Mouse (Mus musculus) midbrain, embryonic 14.5 days (tissue): ENCODE measurements around the gene Thada. TPM values are rescaled to one million over a fixed set of nuclear protein-coding genes. Genes with fewer than 3 reads are reported as not detected.

Experiments
- ATAC-seq: fragments of 200-750 bp; cut with Nextera tagmentation; 2 replicates; pipeline ENCODE4 v1.8.0; 2017; ENCODE audit warnings: moderate number of reproducible peaks, moderate library complexity; ENCODE audit not compliant: low FRiP score, low TSS enrichment
- DNase-seq: peaks from one replicate; pipeline ENCODE4 v3.0.0-alpha.2; 2015
- H3K27ac ChIP-seq: fragments of 300-500 bp; sonication (generic); replicated peaks from 2 replicates; pipeline ENCODE4 v1.5.1; 2014; ENCODE audit warnings: mild to moderate bottlenecking, low read depth, low read length, moderate library complexity
- H3K27me3 ChIP-seq: fragments of 300-500 bp; sonication (generic); 2 replicates; pipeline ENCODE4 v1.6.1; 2014; ENCODE audit warnings: low read length, control low read depth, mixed read lengths; ENCODE audit not compliant: control insufficient read depth, insufficient read depth
- H3K36me3 ChIP-seq: fragments of 300-500 bp; sonication (generic); 2 replicates; pipeline ENCODE4 v1.6.1; 2014; ENCODE audit warnings: low read length, control low read depth; ENCODE audit not compliant: control insufficient read depth, insufficient read depth
- H3K4me1 ChIP-seq: fragments of 300-500 bp; sonication (generic); 2 replicates; pipeline ENCODE4 v1.6.1; 2014; ENCODE audit warnings: mild to moderate bottlenecking, antibody characterized with exemption, low read length, control low read depth; ENCODE audit not compliant: control insufficient read depth, insufficient read depth
- H3K4me2 ChIP-seq: fragments of 300-500 bp; sonication (generic); 2 replicates; pipeline ENCODE4 v1.6.1; 2014; ENCODE audit warnings: mild to moderate bottlenecking, low read length, moderate library complexity
- H3K4me3 ChIP-seq: fragments of 300-500 bp; sonication (generic); replicated peaks from 2 replicates; pipeline ENCODE4 v1.5.1; 2014; ENCODE audit warnings: low read depth, low read length
- H3K9ac ChIP-seq: fragments of 300-500 bp; sonication (generic); replicated peaks from 2 replicates; pipeline ENCODE4 v1.6.1; 2014; ENCODE audit warnings: mild to moderate bottlenecking, low read length, moderate library complexity
- H3K9me3 ChIP-seq: fragments of 300-500 bp; sonication (generic); 2 replicates; pipeline ENCODE4 v1.6.1; 2016; ENCODE audit warnings: low read length, control low read depth, mixed read lengths; ENCODE audit not compliant: control insufficient read depth
- WGBS: fragments of 180-500 bp; shearing (Covaris S2); extraction: QIAGEN DNeasy Blood & Tissue Kit; methylation state at CpG from one replicate; pipeline ENCODE4 v1.1.7; 2014; 5-methylcytosine and 5-hydroxymethylcytosine counted together
- polyA plus RNA-seq: library from polyadenylated mRNA; unstranded; fragments of >200 nt; fragmentation: Nextera tagmentation; extraction: Ambion mirVana; gene quantifications from 2 replicates; pipeline ENCODE4 v1.2.1, GENCODE M21; 2014

Thada gene
- polyA plus RNA-seq, 1 experiment from 2014 or later = 9.5 TPM

DNA sequence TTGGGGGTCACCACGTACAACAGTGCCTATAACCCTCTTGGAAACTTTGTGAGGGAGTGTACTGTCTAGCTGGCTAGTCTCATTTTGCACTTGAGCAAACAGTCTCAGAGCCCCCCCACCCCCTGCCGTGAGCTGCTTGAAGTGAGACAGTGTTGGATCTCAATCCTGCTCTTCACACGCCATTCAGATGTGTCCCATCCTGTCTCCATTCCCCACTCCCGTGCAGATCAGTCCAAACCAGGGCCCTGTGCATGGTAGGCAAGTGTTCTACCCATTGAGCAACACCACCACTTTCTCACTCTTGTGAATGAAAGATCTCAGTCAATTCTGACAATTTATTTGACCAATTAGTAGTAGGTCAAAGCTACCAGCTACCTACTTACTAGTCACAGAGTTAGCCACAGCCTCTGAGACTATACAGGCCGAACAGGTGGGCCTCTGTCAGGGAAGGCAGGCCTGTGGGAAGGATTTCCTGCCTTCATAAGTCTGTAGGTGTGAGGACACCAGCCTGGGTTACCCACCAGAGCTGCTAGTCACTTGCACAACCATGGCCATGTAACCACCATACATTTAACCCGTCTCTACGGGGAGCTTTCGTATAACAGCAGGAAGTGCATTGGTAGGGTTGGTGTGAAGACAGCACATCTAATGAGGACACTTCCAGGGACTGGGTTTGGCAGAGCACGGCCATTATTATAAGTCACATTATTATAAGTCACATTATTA, 299.7 kb downstream of the Thada start:
- no peaks in the 10 kb centered on the region for H3K27me3 ChIP-seq
- 89% methylated on average over 9 of the region's 9 CpGs for WGBS
- H3K36me3 ChIP-seq = no peaks in the 10 kb centered on the region
- H3K4me1 ChIP-seq = no peaks in the 10 kb centered on the region
- ATAC-seq (no peak), DNase-seq (no peak)
- H3K4me2 ChIP-seq = no peak overlapping the region
- H3K27ac ChIP-seq = no peak overlapping the region
- no peaks in the 10 kb centered on the region for H3K9me3 ChIP-seq
- no peak overlapping the region for H3K4me3 ChIP-seq
- no peak overlapping the region for H3K9ac ChIP-seq

- Histone ChIP-seq H3K4me2 (no peak overlapping the region), H3K9me3 (no peaks in the 10 kb centered on the region), H3K4me1 (no peaks in the 10 kb centered on the region), H3K27me3 (no peaks in the 10 kb centered on the region), H3K36me3 (no peaks in the 10 kb centered on the region), H3K9ac (no peak overlapping the region), H3K27ac (no peak overlapping the region), H3K4me3 (no peak overlapping the region)
- WGBS = 80% methylated on average over 3 of the region's 3 CpGs
- ATAC-seq (no peak), DNase-seq (no peak)
Measured at GRCm38 (mm10) chr17:84165735-84166134, 300.3 kb downstream of the Thada start.

- Histone ChIP-seq H3K27ac (no peak overlapping the region), H3K4me1 (no peaks in the 10 kb centered on the region), H3K9me3 (no peaks in the 10 kb centered on the region), H3K9ac (no peak overlapping the region), H3K4me2 (no peak overlapping the region), H3K27me3 (no peaks in the 10 kb centered on the region), H3K36me3 (no peaks in the 10 kb centered on the region), H3K4me3 (no peak overlapping the region)
- ATAC-seq = no peak
- DNase-seq = no peak
- WGBS = 82% methylated on average over 8 of the region's 8 CpGs
Measured at GRCm38 (mm10) chr17:84164146-84164545, 301.9 kb downstream of the Thada start.

DNA sequence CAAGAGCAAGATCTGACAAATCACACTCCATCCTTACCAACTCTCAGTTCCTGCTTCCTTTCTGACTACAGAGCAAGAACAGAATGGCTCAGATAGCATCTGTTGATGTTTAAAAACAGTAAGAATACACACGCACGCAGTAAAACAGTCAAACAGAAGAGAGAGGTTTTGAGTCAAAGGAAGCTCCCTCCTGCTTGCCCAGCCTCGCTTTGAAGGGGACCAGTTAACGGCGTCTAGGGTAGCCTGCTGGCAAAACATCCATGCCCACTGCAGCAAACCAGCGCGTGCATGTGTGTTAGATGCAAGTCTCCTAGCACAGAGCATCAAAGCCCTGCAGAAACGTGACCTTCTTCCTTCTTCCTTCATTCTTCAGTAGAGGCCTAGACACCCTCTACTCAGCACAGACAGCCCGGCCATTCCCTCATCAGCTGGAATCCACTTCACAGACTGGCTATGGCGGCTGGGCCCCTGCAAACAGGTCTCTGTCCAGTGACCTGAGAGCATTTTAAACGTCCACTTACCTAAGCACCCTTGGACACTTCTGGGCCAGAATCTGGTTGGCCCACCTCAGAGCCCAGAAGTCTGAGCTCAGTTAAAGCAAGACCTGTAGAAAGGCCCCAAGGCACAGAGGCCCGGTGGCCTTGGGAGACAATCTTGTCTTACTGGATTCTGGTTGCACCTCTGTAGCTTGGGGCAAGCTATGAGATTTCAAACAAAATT, 302.8 kb downstream of the Thada start:
- no peak overlapping the region for H3K27ac ChIP-seq
- DNase-seq (no peak), ATAC-seq (no peak)
- H3K4me1 ChIP-seq = no peaks in the 10 kb centered on the region
- H3K27me3 ChIP-seq = no peaks in the 10 kb centered on the region
- H3K4me3 ChIP-seq = no peak overlapping the region
- no peaks in the 10 kb centered on the region for H3K36me3 ChIP-seq
- no peak overlapping the region for H3K4me2 ChIP-seq
- H3K9ac ChIP-seq = no peak overlapping the region
- WGBS = 83% methylated on average over 12 of the region's 12 CpGs
- no peaks in the 10 kb centered on the region for H3K9me3 ChIP-seq

- H3K36me3 ChIP-seq = no peaks in the 10 kb centered on the region
- no peak overlapping the region for H3K9ac ChIP-seq
- H3K9me3 ChIP-seq = no peaks in the 10 kb centered on the region
- H3K4me2 ChIP-seq = no peak overlapping the region
- ATAC-seq (no peak), DNase-seq (no peak)
- no peaks in the 10 kb centered on the region for H3K27me3 ChIP-seq
- 90% methylated on average over 8 of the region's 8 CpGs for WGBS
- no peak overlapping the region for H3K4me3 ChIP-seq
- H3K4me1 ChIP-seq = no peaks in the 10 kb centered on the region
- H3K27ac ChIP-seq = no peak overlapping the region
Measured at GRCm38 (mm10) chr17:84162211-84162760, 303.7 kb downstream of the Thada start.

- WGBS = 65% methylated on average over 6 of the region's 6 CpGs
- ATAC-seq = no peak
- Histone ChIP-seq H3K9ac (no peak overlapping the region), H3K36me3 (no peaks in the 10 kb centered on the region), H3K4me1 (no peaks in the 10 kb centered on the region), H3K27ac (no peak overlapping the region), H3K9me3 (no peaks in the 10 kb centered on the region), H3K4me2 (no peak overlapping the region), H3K27me3 (no peaks in the 10 kb centered on the region), H3K4me3 (no peak overlapping the region)
- DNase-seq = no peak
Measured at GRCm38 (mm10) chr17:84161231-84161854, 304.7 kb downstream of the Thada start.

- 58% methylated on average over 15 of the region's 15 CpGs for WGBS
- Histone ChIP-seq H3K36me3 (no peaks in the 10 kb centered on the region), H3K27ac (no peak overlapping the region), H3K9ac (no peak overlapping the region), H3K9me3 (no peaks in the 10 kb centered on the region), H3K27me3 (no peaks in the 10 kb centered on the region), H3K4me1 (no peaks in the 10 kb centered on the region), H3K4me2 (no peak overlapping the region), H3K4me3 (no peak overlapping the region)
- DNase-seq (no peak), ATAC-seq (no peak)
Measured at GRCm38 (mm10) chr17:84158891-84159290, 307.1 kb downstream of the Thada start.

- Histone ChIP-seq H3K4me1 (no peaks in the 10 kb centered on the region), H3K36me3 (no peaks in the 10 kb centered on the region), H3K9ac (no peak overlapping the region), H3K27ac (no peak overlapping the region), H3K27me3 (no peaks in the 10 kb centered on the region), H3K4me3 (no peak overlapping the region), H3K4me2 (no peak overlapping the region), H3K9me3 (no peaks in the 10 kb centered on the region)
- DNase-seq (no peak), ATAC-seq (no peak)
- 86% methylated on average over 12 of the region's 12 CpGs for WGBS
Measured at GRCm38 (mm10) chr17:84158461-84158795, 307.6 kb downstream of the Thada start.
